Mouse (Mus musculus): ENCODE measurements around the gene Cox4i1. TPM values are rescaled to one million over a fixed set of nuclear protein-coding genes. Genes with fewer than 3 reads are reported as not detected.

Gene Cox4i1
- polyA plus RNA-seq, 1 experiment from 2014 or later, result 903 TPM

DNA sequence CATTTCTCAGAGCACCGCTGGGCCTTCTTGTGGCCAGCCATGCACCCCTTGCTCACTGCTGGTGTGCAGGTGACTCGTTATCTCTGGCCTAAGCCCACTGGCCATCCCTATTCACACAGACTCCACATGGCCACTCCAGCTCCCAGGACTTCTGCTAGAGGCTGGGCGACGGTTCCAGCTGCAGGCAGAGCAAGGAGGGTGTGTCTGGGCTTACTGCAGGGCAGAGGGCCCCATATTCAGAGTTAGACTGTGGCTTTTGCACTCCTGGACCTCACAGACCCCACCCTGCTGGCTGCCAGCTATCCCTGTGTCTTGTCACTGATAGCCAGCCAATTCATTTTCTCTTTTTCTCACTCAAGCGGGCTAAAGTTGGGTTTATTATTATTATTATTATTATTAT lies 16.1 kb downstream of the Cox4i1 start:
- Histone ChIP-seq H3K9ac (no peak overlapping the region), H3K9me3 (no peaks in the 10 kb centered on the region), H3K36me3 (no peaks in the 10 kb centered on the region), H3K27ac (no peak overlapping the region), H3K4me3 (no peak overlapping the region), H3K27me3 (peaks cover 5% of the 10 kb centered on the region; the same call in 1 of the 2 replicates), H3K4me1 (peaks cover 22% of the 10 kb centered on the region), H3K4me2 (no peak overlapping the region)
- no peak for ATAC-seq (ENCODE audit: insufficient number of reproducible peaks, low FRiP score, low TSS enrichment, low read depth)
- WGBS, result 62% methylated on average over 5 of the region's 5 CpGs

DNA sequence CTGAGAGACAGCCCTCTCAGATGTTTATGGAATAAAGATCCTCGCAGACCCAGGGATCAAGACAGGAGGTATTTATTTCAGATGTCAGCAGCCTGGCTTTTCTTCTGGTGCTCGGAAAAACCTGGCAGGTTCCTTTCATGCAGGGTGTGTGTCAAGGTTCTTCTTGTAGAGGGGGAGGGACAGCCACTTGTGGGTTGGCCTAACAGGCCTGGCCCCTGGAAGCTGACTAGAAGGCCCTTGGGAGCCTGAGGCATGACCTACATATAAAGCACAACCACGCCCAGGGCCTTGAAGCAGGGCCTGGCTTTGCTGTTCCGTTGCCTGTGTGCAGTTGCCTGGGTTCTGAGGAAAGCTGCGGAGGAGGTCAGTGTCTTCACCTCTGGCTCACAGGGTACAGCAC lies 17.1 kb downstream of the Cox4i1 start:
- Histone ChIP-seq H3K36me3 (no peaks in the 10 kb centered on the region), H3K4me3 (no peak overlapping the region), H3K9me3 (no peaks in the 10 kb centered on the region), H3K4me2 (no peak overlapping the region), H3K4me1 (peaks cover 22% of the 10 kb centered on the region), H3K27ac (peak overlapping the region; percentile 77), H3K27me3 (peaks cover 5% of the 10 kb centered on the region; the same call in 1 of the 2 replicates), H3K9ac (no peak overlapping the region)
- no peak; the same call in 1 of the 2 replicates for ATAC-seq (ENCODE audit: insufficient number of reproducible peaks, low FRiP score, low TSS enrichment, low read depth)
- WGBS, result 36% methylated on average over 5 of the region's 5 CpGs

DNA sequence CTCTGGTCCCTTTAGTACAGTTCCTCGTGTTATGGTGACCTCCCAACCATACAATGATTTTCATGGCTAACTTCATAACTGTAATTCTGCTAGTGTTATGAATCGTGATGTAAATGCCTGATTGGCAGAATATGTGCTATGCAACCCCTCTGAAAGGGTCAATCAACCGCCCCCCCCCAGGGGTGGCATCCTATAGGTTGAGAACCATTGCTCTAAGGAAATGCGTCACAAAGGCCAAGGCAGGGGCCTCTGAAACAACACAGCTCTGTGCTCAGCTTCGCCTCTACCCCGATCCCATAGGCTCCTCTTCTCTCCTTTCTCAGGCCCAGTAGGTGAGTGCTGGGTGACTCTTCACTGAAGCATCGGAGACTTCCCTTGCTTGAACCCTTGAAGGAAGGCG lies 17.6 kb downstream of the Cox4i1 start:
- Histone ChIP-seq H3K9me3 (no peaks in the 10 kb centered on the region), H3K27ac (peak overlapping the region; percentile 77)
- 85% methylated on average over 8 of the region's 8 CpGs for WGBS

DNA sequence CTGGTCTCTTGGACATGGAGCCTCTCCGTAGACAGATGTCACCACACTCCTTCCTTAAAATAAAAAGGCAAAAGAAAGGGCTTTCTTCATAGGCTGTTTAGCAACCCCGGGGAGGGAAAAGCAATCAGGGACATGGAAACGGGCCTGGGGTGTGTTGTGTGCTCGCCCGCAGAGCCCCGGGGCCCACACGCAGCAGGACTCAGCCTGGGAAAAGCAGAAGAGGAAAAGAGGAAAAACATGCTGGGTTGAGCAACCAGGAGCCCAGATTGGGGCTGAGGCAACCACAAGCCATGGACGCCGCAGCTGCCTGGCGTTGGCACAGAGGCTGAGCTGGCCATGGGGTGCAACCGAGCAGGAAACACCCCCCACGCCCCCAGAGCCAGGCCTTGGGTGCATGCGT lies 18.0 kb downstream of the Cox4i1 start:
- WGBS, result 84% methylated on average over 13 of the region's 13 CpGs
- Histone ChIP-seq H3K4me3 (no peak overlapping the region), H3K27me3 (peaks cover 5% of the 10 kb centered on the region; the same call in 1 of the 2 replicates), H3K27ac (0 out of 2 replicates have a peak overlapping the region, but pooled peaks have one; percentile 11), H3K9me3 (no peaks in the 10 kb centered on the region), H3K4me2 (no peak overlapping the region), H3K36me3 (no peaks in the 10 kb centered on the region), H3K9ac (no peak overlapping the region), H3K4me1 (peaks cover 22% of the 10 kb centered on the region)
- no peak for ATAC-seq (ENCODE audit: insufficient number of reproducible peaks, low FRiP score, low TSS enrichment, low read depth)

More for the DNA sequence above, 17.6 kb downstream of the Cox4i1 start:
- ATAC-seq (ENCODE audit: insufficient number of reproducible peaks, low FRiP score, low TSS enrichment, low read depth), result no peak
- Histone ChIP-seq H3K36me3 (no peaks in the 10 kb centered on the region), H3K27me3 (peaks cover 5% of the 10 kb centered on the region; the same call in 1 of the 2 replicates), H3K4me3 (no peak overlapping the region), H3K4me1 (peaks cover 22% of the 10 kb centered on the region), H3K4me2 (no peak overlapping the region), H3K9ac (no peak overlapping the region)

DNA sequence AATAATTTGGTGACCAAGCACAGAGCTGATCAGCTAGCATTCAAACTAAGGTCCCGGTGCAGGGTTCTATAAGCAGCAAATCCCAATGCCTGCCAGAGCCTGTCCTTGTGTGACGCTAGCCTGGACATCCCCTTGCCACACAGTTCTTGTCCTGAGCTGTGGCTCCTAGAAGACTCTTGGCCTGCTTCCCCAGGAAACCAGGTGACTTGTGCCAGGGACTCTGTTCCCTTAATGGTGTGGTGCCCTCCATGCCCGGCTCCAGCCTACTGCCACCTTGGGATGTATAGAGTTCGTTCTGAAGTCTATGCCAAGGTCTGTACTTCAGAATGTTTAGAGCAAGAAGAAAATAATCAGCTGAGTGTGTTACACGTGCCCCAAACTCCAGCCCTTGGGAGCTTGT lies 18.6 kb downstream of the Cox4i1 start:
- no peak for ATAC-seq (ENCODE audit: insufficient number of reproducible peaks, low FRiP score, low TSS enrichment, low read depth)
- no peaks in the 10 kb centered on the region for H3K36me3 ChIP-seq
- H3K27me3 ChIP-seq, result peaks cover 5% of the 10 kb centered on the region; the same call in 1 of the 2 replicates
- peaks cover 22% of the 10 kb centered on the region for H3K4me1 ChIP-seq
- no peaks in the 10 kb centered on the region for H3K9me3 ChIP-seq
- H3K4me3 ChIP-seq, result no peak overlapping the region
- H3K4me2 ChIP-seq, result no peak overlapping the region
- no peak overlapping the region for H3K27ac ChIP-seq
- no peak overlapping the region for H3K9ac ChIP-seq
- WGBS, result 70% methylated on average over 5 of the region's 5 CpGs

DNA sequence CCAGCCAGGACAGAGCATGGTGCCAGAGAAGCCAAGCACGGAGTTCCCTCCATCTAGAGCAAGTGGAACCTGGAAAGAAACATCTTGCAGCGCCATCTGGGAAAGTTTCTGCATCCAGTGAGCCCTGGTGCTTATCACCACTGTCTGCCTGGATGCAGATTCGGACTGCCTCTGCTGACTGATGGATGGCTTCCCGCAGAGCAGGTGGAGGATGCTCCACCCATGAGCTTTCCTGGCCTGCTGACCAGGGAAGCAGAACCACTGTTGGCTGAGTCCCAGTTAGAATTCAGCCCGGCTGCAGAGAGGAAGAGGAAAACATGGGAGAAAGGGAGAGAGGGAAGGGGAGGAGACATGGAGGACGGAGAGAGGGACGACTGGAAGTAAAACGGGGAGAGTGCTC lies 19.8 kb downstream of the Cox4i1 start:
- Histone ChIP-seq H3K27me3 (no peaks in the 10 kb centered on the region), H3K4me1 (peaks cover 22% of the 10 kb centered on the region), H3K9me3 (no peaks in the 10 kb centered on the region), H3K9ac (no peak overlapping the region), H3K27ac (no peak overlapping the region), H3K36me3 (no peaks in the 10 kb centered on the region), H3K4me3 (no peak overlapping the region), H3K4me2 (no peak overlapping the region)
- ATAC-seq (ENCODE audit: insufficient number of reproducible peaks, low FRiP score, low TSS enrichment, low read depth), result no peak
- WGBS, result 69% methylated on average over 8 of the region's 8 CpGs

DNA sequence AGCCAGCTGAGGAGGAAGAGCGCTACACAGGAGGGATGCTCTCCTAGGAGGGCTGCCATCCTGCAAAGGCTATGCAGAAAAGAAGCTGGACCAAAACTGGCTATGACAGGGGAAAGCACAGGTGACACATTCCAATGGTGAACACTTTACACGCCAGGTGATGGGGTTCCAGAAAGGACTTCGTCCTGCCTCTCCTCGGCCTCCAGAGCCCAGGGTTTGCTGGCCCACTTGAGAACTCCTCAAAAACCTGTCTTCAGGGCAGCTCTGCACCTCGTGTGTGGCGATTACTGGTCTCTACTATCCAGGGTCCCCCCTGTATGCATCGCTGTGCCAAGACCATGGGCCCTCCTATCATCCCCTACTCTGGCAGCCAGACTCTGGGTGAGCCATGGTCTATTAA lies 20.5 kb downstream of the Cox4i1 start:
- no peaks in the 10 kb centered on the region for H3K9me3 ChIP-seq
- no peaks in the 10 kb centered on the region for H3K27me3 ChIP-seq
- WGBS, result 87% methylated on average over 7 of the region's 7 CpGs
- H3K36me3 ChIP-seq, result no peaks in the 10 kb centered on the region
- H3K27ac ChIP-seq, result no peak overlapping the region
- H3K4me1 ChIP-seq, result peaks cover 22% of the 10 kb centered on the region
- H3K9ac ChIP-seq, result no peak overlapping the region
- H3K4me3 ChIP-seq, result no peak overlapping the region
- no peak overlapping the region for H3K4me2 ChIP-seq
- ATAC-seq (ENCODE audit: insufficient number of reproducible peaks, low FRiP score, low TSS enrichment, low read depth), result no peak

DNA sequence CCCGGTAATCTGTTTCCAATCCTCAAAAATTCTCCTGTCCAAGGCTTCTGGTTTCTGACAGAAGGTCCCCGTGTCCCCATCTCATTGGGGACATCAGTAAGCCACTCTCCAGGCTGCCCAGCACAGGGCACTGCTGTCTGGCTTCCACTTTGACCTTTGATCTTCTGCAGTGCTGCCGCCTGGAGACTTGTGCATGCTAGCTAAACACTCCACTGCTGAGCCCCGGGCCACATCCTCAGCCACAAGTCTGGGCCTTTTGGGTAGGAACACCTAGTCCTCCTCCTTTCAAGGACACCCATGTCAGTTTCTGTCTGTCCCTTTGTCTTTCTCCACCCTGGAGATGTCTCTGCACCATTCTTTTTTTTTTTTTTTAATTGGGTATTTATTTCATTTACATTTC lies 24.9 kb downstream of the Cox4i1 start:
- WGBS, result 59% methylated on average over 4 of the region's 4 CpGs
- no peak overlapping the region for H3K4me3 ChIP-seq
- ATAC-seq (ENCODE audit: insufficient number of reproducible peaks, low FRiP score, low TSS enrichment, low read depth), result no peak

DNA sequence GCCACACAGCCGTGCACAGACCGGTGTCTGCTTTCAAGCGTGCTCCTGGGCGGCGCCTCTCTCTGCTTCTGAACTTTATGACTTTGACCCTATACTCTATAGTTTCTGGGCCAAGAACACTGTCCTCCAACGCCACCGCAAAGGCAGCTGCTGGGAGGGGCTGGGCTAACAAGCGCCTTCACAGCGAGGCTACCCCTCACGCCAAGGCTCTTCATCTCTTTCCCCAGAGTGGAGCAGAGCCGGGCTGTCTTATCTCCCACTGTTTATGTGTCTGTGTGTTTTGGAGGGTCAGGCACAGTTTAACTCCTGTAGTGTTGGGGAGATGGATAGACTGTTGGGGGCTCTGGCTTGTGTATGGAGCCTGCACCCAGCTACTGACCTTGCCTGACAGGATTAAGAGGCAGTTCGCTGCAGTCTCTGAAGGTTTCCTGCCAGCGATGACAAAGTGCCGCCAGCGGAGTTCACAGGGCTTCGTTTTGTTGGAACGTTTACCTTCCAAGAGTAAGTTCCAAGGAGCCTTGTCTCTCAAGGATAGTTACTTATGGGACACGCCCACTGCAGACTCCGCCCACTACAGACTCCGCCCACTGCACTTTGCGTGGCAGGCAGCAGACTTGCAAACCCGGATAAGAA lies 26.0 kb downstream of the Cox4i1 start:
- Histone ChIP-seq H3K4me1 (peaks cover 23% of the 10 kb centered on the region), H3K4me3 (no peak overlapping the region), H3K9me3 (no peaks in the 10 kb centered on the region), H3K27ac (no peak overlapping the region), H3K27me3 (no peaks in the 10 kb centered on the region), H3K36me3 (no peaks in the 10 kb centered on the region), H3K9ac (no peak overlapping the region), H3K4me2 (no peak overlapping the region)
- 24% methylated on average over 22 of the region's 22 CpGs for WGBS
- 0 out of 2 replicates have a peak, but pooled peaks have one; percentile 35 for ATAC-seq (ENCODE audit: insufficient number of reproducible peaks, low FRiP score, low TSS enrichment, low read depth)

More for the DNA sequence above, 24.9 kb downstream of the Cox4i1 start:
- H3K27me3 ChIP-seq, result no peaks in the 10 kb centered on the region
- no peak overlapping the region for H3K4me2 ChIP-seq
- no peak overlapping the region for H3K9ac ChIP-seq
- H3K9me3 ChIP-seq, result no peaks in the 10 kb centered on the region
- no peaks in the 10 kb centered on the region for H3K36me3 ChIP-seq
- peaks cover 23% of the 10 kb centered on the region for H3K4me1 ChIP-seq
- H3K27ac ChIP-seq, result no peak overlapping the region

DNA sequence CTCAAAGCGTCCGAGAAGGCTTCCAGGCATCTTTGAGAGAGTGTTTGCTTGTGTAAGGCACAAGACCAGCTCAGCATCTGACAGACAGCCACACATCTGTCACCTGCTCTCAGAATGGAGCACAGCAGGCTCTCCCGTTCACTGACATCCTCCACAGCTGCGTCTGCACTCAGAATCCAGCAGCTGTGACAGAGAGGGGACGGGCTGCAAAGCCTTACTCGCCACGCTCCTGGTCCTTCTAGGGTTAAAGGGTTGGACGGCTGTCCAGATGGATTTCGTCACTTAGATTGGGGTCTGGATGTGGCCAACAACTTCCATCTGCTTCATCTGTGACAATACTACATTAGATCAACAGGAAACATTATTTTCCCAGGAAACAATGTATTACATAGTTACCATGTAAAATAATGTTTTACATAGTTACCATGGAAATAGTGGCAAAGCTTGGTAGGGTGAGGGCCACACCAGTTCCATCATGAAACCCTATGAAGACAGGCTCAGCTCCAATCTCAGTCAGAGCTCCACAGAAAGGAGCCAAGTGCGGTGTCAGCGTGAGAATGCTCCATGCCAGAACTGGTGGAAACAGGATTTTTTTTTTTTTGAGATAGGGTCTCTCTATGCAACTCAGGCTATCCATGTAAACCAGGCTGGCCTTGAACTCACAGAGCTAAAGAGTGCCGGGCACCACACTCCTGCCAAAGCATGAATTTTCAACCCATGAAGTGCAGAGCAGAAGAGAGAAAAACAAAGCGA lies 28.6 kb downstream of the Cox4i1 start:
- ATAC-seq (ENCODE audit: insufficient number of reproducible peaks, low FRiP score, low TSS enrichment, low read depth), result no peak; the same call in 1 of the 2 replicates
- no peak overlapping the region for H3K4me2 ChIP-seq
- no peak overlapping the region for H3K4me3 ChIP-seq
- H3K9me3 ChIP-seq, result no peaks in the 10 kb centered on the region
- no peaks in the 10 kb centered on the region; the same call in 1 of the 2 replicates for H3K27me3 ChIP-seq
- 41% methylated on average over 13 of the region's 13 CpGs for WGBS
- H3K9ac ChIP-seq, result no peak overlapping the region
- H3K4me1 ChIP-seq, result peaks cover 21% of the 10 kb centered on the region
- H3K36me3 ChIP-seq, result no peaks in the 10 kb centered on the region
- H3K27ac ChIP-seq, result no peak overlapping the region; the same call in 1 of the 2 replicates

DNA sequence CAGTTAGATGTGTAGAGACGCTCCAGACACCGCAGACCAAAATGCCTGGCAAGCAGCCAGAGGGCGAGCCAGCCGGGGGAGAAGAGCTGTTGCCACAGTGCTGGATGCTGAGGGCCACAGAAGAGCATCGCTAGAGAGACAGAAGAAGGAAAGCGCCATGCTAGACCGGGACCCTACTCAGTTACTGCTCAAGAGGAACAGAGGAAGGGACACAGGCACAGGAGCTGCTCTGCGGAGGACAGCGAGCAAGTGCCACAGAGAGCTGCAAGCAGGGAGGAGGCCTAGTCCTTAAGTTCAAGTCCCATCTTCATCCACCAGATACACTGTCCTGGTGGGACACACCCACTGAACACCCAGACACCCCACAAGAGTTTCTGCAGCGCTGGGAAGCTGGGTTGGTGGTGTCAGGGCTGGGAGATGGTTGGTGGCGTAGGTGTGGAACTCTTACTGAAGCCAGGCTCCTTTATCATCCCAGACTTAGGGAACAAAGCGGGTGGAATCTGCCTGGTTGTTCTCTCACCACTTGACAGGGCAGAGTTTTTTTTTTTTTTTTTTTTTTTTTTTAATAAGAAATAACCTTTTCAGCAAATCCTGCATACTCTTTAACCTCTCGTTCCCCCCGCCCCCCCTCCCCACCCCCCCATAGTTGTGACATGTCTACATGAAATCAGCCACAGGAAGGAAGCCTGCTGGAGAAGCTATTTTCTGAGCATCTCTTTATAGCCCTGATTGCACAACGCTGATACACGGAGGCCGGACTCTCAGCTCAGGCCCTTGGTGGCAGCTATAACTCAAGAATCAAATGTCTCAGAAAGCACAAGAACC lies 29.3 kb downstream of the Cox4i1 start:
- H3K4me3 ChIP-seq, result no peak overlapping the region
- no peaks in the 10 kb centered on the region for H3K9me3 ChIP-seq
- no peaks in the 10 kb centered on the region for H3K36me3 ChIP-seq
- 74% methylated on average over 16 of the region's 17 CpGs for WGBS
- no peak overlapping the region for H3K4me2 ChIP-seq
- no peak overlapping the region for H3K9ac ChIP-seq
- H3K27ac ChIP-seq, result no peak overlapping the region; the same call in 1 of the 2 replicates
- H3K4me1 ChIP-seq, result peaks cover 21% of the 10 kb centered on the region
- H3K27me3 ChIP-seq, result no peaks in the 10 kb centered on the region; the same call in 1 of the 2 replicates
- ATAC-seq (ENCODE audit: insufficient number of reproducible peaks, low FRiP score, low TSS enrichment, low read depth), result no peak

DNA sequence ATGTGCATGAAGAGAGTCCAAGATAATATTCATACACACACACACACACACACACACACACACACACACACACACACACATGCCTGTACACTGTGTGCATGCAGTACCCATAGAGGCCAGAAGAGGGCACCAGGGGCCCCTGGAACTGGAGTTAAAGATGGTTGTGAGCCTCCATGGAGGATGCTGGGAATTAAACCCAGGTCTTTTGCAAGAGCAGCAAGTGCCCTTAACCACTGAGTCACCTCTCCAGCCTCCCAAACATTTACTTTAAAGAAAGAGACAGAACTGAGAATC lies 29.9 kb downstream of the Cox4i1 start:
- Histone ChIP-seq H3K9me3 (no peaks in the 10 kb centered on the region), H3K4me3 (no peak overlapping the region), H3K4me1 (peaks cover 21% of the 10 kb centered on the region), H3K4me2 (no peak overlapping the region), H3K9ac (no peak overlapping the region), H3K36me3 (no peaks in the 10 kb centered on the region), H3K27ac (no peak overlapping the region), H3K27me3 (no peaks in the 10 kb centered on the region; the same call in 1 of the 2 replicates)
- no peak for ATAC-seq (ENCODE audit: insufficient number of reproducible peaks, low FRiP score, low TSS enrichment, low read depth)

Measured in limb, embryonic 15.5 days (tissue).